Mouse (Mus musculus): ENCODE results near the gene Serpinb1b.
"Not testable (repeated sequence)": the region's sequence is repeated elsewhere in the genome, so short reads cannot be mapped to it uniquely, and the experiment has no call there.

Gene Serpinb1b

GRCm38 (mm10) chr13:33078056-33078705, at the start of gene Serpinb1b:
Gene Serpinb1b (plus strand): TSS chr13:33078575.
- in situ Hi-C loops (cut with MboI) = loop anchor here (10.0 kb wide), 1 partner anchor 173 kb away; no protein-coding TSS in a partner anchor

DNA sequence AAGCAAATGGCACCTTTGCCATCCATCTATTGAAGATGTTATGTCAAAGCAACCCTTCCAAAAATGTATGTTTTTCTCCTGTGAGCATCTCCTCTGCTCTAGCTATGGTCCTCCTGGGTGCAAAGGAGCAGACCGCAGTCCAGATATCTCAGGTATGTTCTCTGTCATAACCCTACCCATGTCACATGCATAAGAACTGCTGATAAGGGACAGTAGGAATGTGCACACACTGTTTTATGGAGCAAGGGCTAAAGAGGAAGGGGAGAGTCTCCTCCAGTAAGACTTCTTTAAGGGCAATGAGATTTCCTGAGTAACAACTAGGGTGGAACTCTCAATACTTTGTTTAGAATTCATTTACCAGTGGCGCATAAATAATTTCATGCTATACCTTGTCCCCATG, 48.9 kb upstream of the Serpinb1b start:
- in situ Hi-C loops (cut with MboI) = not testable (repeated sequence)

DNA sequence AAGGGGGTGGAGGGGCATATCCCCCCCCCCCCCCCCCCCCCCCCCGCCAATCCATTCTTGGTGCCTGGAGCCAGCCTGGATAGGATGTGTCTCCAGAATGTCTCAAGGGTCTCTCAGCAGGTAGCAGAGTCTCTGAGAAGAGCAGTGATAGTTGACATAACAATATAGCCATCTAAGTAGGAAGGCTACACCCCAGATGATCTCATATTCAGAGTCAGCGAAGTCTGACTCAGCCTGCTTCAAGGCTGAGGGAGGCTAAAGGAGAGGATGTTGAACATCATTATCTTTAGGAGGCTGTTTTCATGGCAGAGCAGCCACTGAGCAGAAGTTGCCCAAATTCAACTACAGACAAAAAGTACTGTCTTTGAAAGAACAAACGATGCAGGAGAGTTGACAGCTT, 48.1 kb upstream of the Serpinb1b start:
- in situ Hi-C loops (cut with MboI) = no loop called here

DNA sequence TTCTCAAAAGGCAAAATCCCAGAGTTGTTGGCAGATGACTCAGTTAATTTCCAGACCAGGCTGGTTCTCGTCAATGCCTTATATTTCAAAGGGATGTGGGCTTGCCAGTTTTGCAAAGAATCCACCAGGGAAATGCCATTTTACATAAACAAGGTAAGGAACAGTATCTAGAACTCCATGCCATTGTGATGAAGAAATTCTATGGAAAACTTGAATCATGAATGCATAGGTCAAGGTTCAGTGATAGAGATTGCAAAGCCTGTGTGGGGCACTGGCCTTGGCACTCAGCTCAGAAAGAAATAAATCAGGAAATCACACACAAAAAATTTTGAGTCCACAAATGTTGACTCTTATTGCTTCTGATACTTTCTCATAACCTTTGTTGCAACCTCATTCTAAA, 42.9 kb upstream of the Serpinb1b start:
- in situ Hi-C loops (cut with MboI) = no loop called here

DNA sequence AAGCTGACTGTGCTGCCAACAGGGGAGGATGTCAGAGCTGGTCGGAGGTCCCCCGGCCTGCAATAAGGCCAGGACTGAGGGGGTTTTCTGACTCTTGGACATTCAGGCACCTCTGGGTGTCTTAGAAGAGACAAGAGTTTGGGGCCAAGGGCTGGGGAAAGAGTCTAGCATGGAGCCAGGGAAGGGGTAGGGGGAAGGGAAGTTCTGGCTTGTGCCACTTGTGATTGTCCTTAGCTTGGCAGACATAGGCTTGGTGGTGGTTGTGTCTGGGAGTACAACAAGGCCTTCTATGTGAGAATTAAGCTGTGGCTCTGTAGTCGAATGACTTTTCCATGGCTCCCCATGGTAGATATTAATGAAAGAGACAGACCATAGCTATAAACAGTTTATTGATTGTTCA, 34.8 kb upstream of the Serpinb1b start:
- in situ Hi-C loops (cut with MboI) = no loop called here

DNA sequence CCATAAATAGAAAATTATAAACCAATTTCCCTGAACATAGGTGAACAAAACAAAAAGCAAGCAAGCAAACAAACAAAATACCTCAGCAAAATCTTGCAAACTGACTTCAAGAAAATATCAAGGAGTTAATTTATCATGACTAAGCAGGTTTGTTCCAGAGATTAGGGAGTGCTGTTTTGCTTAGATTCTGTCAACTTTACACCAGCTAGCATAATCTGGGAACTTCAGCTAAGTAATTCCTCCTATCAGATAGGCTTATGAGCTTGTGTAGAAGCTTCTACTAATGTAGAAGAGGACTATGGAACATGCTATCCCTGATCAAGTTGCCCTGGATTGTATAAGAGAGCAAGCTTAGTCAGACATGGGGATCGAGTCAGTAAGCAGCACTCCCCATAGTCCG, 31.1 kb upstream of the Serpinb1b start:
- in situ Hi-C loops (cut with MboI) = no loop called here

GRCm38 (mm10) chr13:33048187-33048586, 30.2 kb upstream of the Serpinb1b start:
- in situ Hi-C loops (cut with MboI) = no loop called here

- in situ Hi-C loops (cut with MboI) = no loop called here
These were observed 26.7 kb upstream of the Serpinb1b start for GRCm38 (mm10) chr13:33051697-33052096.

GRCm38 (mm10) chr13:33063048-33063447, 15.3 kb upstream of the Serpinb1b start:
- in situ Hi-C loops (cut with MboI) = no loop called here

DNA sequence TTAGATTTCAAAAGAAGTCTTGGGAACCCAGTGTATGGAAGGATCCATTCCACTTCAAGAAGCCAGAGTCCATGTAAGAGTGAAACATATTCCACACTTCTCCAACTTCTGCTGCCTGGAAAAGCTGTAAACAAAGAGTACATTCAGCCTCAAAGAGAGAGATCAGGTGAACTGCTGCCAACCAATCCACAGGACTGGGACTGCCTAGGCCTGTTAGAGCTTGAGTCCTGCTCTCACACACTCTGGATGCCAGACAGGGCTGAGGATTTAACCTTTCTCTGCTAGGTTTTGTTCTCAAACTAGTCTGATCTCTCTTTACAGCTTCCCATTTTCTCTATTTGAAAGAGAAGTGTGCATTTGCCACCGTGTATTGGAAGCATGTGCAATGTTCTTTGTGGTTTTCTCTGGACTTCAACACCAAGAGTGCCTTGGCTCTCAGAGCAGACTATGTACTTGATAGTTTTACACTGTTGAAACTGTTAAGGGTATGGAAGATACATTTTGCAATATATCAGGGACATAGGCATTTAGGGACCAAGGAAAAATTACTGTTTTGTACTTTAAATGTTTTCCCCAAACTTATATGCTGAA, 10.9 kb upstream of the Serpinb1b start:
- in situ Hi-C loops (cut with MboI) = no loop called here

- in situ Hi-C loops (cut with MboI) = no loop called here
These were observed 10.2 kb upstream of the Serpinb1b start for GRCm38 (mm10) chr13:33068164-33068563.

DNA sequence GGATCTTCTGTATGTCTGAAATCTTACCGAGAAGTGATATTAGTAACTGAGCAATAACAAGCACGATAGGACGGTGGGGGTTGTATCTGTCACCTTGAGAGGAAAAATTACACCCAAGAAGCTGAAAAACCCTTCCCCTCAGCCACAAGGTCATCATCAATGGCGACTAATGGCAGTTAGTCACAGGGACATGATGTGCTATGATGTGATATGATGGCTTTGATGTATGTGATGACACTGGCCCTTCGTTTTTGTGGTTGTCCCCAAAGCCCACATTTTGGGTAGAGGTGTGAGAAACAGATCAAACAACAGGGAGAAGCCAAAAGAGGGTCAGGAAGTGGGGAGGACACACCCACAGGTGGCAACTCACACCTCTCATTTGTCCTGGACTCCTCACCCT, 6.6 kb upstream of the Serpinb1b start:
- in situ Hi-C loops (cut with MboI) = loop anchor here (10.0 kb wide), 1 partner anchor 167 kb away; no protein-coding TSS in a partner anchor

DNA sequence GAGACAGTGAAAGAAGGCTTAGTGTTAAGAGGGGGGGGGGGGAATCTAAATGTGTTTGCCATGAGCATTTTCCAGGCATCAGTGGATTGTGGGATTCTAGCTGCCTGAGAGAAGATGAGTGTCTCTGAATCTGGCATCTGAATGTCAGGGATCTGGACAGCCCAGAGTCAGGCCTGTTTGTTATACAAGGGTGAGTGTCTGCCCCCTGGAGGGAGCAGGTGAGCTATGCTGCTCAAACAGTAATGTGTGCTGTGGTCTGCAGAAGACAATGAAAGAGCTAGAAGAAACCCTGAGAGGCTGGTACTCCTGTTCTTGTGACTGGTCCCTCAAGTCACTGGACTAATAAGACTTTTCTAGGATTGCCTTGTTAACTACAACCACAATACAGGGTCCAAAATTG, 4.3 kb upstream of the Serpinb1b start:
- in situ Hi-C loops (cut with MboI) = loop anchor here (10.0 kb wide), 1 partner anchor 169 kb away; no protein-coding TSS in a partner anchor

GRCm38 (mm10) chr13:33076247-33076646, 2.1 kb upstream of the Serpinb1b start:
- in situ Hi-C loops (cut with MboI) = loop anchor here (10.0 kb wide), 1 partner anchor 171 kb away; no protein-coding TSS in a partner anchor

GRCm38 (mm10) chr13:33077026-33077685, 1.2 kb upstream of the Serpinb1b start:
- in situ Hi-C loops (cut with MboI) = loop anchor here (10.0 kb wide), 1 partner anchor 172 kb away; no protein-coding TSS in a partner anchor

DNA sequence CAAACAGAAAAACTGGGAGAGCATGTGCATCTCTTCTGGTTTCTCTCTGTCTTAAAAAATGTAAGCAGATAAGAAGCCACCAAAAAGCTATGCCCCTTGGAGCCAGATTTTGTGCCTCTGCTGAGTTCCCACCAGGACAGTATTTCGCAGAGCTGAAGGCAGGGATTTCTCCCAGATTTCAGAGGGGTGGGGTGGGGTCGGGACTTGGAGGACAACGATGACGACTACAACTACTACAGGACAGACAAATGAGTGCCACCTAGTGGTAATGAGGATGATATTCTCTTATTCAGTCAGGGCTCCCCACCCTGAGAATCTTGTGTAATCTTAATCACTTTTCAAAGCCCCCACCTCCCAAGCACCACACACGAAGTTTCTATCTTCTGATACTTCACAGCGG, 1.0 kb downstream of the Serpinb1b start:
- in situ Hi-C loops (cut with MboI) = loop anchor here (10.0 kb wide), 1 partner anchor 175 kb away; no protein-coding TSS in a partner anchor

DNA sequence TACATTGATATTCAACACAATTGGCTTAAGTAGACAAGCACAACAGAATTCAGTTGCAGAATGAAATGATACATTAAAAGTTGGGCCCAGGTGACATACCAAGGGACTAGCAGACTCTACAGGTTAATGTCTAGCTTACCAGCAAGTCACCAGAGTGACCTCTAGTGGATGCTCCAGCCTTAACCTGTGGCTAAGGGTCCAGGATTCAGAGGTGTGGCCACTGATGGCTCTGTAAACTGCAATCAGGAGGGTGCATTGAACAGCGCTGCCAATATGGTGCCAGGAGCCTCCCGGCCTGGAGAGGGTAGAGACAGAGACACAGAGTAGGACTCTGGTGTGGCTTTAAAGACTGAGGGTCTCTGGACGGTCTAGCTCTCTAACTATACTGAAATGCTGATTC, 2.0 kb downstream of the Serpinb1b start:
- in situ Hi-C loops (cut with MboI) = no loop called here

- in situ Hi-C loops (cut with MboI) = no loop called here
These were observed 5.5 kb downstream of the Serpinb1b start for GRCm38 (mm10) chr13:33083834-33084233.

DNA sequence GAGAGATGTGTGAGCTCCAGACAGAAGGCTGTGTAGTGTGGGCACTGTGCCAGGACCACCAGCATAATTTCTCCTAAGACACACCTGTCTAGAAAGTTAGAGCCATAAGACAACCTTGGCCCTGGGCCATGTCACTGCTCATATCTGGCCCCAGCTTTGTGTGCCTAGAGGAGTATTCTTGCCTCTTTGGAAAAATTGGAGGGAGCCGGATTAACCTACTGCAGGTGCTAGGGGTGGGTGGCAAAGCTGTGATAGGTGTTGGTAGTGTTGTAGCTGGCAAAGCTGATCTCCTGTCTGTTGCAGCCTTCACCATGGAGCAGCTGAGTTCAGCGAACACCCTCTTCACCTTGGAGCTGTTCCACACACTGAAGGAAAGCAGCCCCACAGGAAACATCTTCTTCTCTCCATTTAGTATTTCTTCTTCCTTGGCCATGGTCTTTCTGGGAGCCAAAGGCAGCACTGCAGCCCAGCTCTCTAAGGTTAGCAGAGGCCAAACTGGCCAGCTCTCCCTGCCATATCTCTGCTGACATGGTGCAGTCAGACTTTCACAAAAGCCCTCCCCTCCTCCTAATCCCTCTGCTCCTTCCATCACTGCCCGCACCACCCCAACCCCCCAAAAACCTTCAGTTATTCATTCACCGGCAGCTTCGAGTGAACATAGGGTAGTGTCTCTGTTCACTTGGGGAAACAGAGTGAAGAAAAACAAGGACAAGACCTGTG, 6.8 kb downstream of the Serpinb1b start:
- in situ Hi-C loops (cut with MboI) = no loop called here

DNA sequence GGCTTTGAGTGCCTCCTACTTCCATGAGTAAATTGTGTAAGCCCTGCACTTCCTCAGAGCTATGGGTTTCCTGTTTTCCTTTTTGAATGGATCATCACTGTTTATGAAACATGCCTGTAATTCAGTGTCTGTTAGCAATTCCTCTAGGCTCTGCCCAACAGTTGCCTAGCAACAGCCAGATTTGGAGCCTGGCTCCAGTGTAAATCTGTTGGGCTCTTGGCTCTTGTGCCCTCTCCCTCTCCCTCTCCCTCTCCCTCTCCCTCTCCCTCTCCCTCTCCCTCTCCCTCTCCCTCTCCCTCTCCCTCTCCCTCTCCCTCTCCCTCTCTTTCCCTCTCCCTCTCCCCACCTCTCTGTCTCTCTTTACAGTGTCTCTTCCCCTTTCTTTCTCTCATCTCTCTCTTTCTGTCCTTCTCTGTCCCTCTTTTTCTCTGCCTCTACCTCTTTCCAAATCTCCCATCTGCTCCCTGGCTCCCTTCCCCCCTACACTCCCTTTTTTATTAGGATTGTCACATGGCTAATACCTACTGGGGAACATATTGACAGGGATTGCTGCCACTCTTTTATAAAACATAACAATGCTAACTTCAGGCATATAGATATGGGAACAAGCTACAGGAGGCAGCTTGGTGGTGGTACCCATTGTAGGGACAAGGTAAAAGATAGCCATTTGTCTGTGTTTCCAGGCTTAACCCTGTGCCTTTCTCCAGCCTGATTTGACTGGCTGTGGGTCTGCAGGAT, 7.5 kb downstream of the Serpinb1b start:
- in situ Hi-C loops (cut with MboI) = no loop called here

- in situ Hi-C loops (cut with MboI) = no loop called here
These were observed 11.2 kb downstream of the Serpinb1b start for GRCm38 (mm10) chr13:33089566-33089965.

GRCm38 (mm10) chr13:33090546-33090945, 12.2 kb downstream of the Serpinb1b start:
- in situ Hi-C loops (cut with MboI) = no loop called here

Data from mature B cell (primary cell).